Mouse (Mus musculus): Measurements from ENCODE around the gene Zfp955b. TPM values are rescaled to one million over a fixed set of nuclear protein-coding genes. Genes with fewer than 3 reads are reported as not detected.

Gene Zfp955b
- polyA plus RNA-seq, 2 experiments: 1.4 to 1.5 TPM

DNA sequence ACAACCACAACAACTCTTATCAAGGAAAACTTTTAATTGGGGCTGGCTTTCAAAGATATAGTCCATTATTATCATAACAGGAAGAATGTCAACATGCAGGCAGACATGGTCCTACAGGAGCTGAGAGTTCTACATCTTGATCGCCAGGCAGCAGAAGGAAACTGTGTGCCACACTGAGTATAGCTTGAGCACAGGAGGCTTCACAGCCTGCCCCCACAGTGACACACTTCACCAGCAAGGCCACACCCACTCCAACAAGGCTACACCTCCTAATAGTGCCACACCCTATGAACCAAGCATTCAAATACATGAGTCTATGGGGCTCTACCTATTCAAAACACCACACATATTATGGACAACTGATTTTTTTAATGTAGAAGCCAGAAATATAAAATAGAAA lies 63.6 kb downstream of the Zfp955b start:
- no peaks in the 10 kb centered on the region for H3K36me3 ChIP-seq (replicated peaks; ENCODE audit: control insufficient read depth, insufficient read depth, low read depth)
- no peak for DNase-seq (ENCODE audit: low read depth in 3 of 3, low spot score in 3 of 3)
- H3K9ac ChIP-seq (replicated peaks): no peak overlapping the region
- H3K27me3 ChIP-seq (ENCODE audit: control insufficient read depth, insufficient read depth, low read length): no peaks in the 10 kb centered on the region
- H3K4me3 ChIP-seq (ENCODE audit: insufficient read depth in 1 of 2, low read depth in 2 of 2, low read length in 2 of 2): no peak overlapping the region
- H3K4me1 ChIP-seq (replicated peaks; ENCODE audit: control insufficient read depth in 2 of 2, insufficient read depth in 2 of 2, low read length in 1 of 2): peaks cover 2 to 4% of the 10 kb centered on the region in 2 experiments; a peak in 3 of 4 replicates
- no peak for ATAC-seq (ENCODE audit: insufficient read depth)
- TF ChIP-seq CTCF (IDR thresholded peaks at IDR 0.05; ENCODE audit: low read depth) (no peak), EP300 (IDR thresholded peaks at IDR 0.05; ENCODE audit: low read depth) (no peak)
- H3K9me3 ChIP-seq (ENCODE audit: control insufficient read depth, low read length): no peaks in the 10 kb centered on the region; the same call in 1 of the 2 replicates
- 55% methylated on average over 1 of the region's 1 CpGs for WGBS (ENCODE audit: insufficient replicate concordance)
- H3K4me2 ChIP-seq (ENCODE audit: low read depth): no peak overlapping the region
- no peak overlapping the region for H3K27ac ChIP-seq

Other genes with a start within 250 kb of the Zfp955b start
- not detected in 2 replicates for gene 4921501E09Rik, start 221.5 kb upstream of the Zfp955b start, polyA plus RNA-seq (2012; rRNA removed)
- gene 4921501E09Rik, start 221.5 kb upstream of the Zfp955b start, polyA plus RNA-seq (2014; fragmentation: Nextera tagmentation; extraction: Ambion mirVana): not detected in 2 replicates
- gene Zfp563, start 200.2 kb upstream of the Zfp955b start, polyA plus RNA-seq (2012; rRNA removed): 0.56 and 0.61 TPM in 2 replicates
- 1.1 and 1.2 TPM in 2 replicates for gene Zfp563, start 200.2 kb upstream of the Zfp955b start, polyA plus RNA-seq (2014; fragmentation: Nextera tagmentation; extraction: Ambion mirVana)
- gene Morc2b, start 149.9 kb upstream of the Zfp955b start, polyA plus RNA-seq (2012; rRNA removed): not detected in 2 replicates
- gene Morc2b, start 149.9 kb upstream of the Zfp955b start, polyA plus RNA-seq (2014; fragmentation: Nextera tagmentation; extraction: Ambion mirVana): not detected in 2 replicates
- gene Olfr55, start 121.1 kb upstream of the Zfp955b start, polyA plus RNA-seq (2012; rRNA removed): not detected in 2 replicates
- not detected in 2 replicates for gene Olfr55, start 121.1 kb upstream of the Zfp955b start, polyA plus RNA-seq (2014; fragmentation: Nextera tagmentation; extraction: Ambion mirVana)
- gene Olfr239, start 98.2 kb upstream of the Zfp955b start, polyA plus RNA-seq (2012; rRNA removed): not detected in 2 replicates
- not detected in 2 replicates for gene Olfr239, start 98.2 kb upstream of the Zfp955b start, polyA plus RNA-seq (2014; fragmentation: Nextera tagmentation; extraction: Ambion mirVana)
- gene Olfr1564, start 67.9 kb upstream of the Zfp955b start, polyA plus RNA-seq (2012; rRNA removed): 0.01 and 0.03 TPM in 2 replicates
- gene Olfr1564, start 67.9 kb upstream of the Zfp955b start, polyA plus RNA-seq (2014; fragmentation: Nextera tagmentation; extraction: Ambion mirVana): not detected in 2 replicates
- gene Zfp955a, start 34.4 kb upstream of the Zfp955b start, polyA plus RNA-seq (2012; rRNA removed): 0.97 and 1.8 TPM in 2 replicates
- gene Zfp955a, start 34.4 kb upstream of the Zfp955b start, polyA plus RNA-seq (2014; fragmentation: Nextera tagmentation; extraction: Ambion mirVana): 4.4 TPM in 2 replicates
- not detected in 2 replicates for gene Olfr63, start 24.9 kb upstream of the Zfp955b start, polyA plus RNA-seq (2012; rRNA removed)
- not detected in 2 replicates for gene Olfr63, start 24.9 kb upstream of the Zfp955b start, polyA plus RNA-seq (2014; fragmentation: Nextera tagmentation; extraction: Ambion mirVana)
- gene Zfp81, start 69.3 kb downstream of the Zfp955b start, polyA plus RNA-seq (2012; rRNA removed): 1.3 and 1.8 TPM in 2 replicates
- 3.1 and 4.4 TPM in 2 replicates for gene Zfp81, start 69.3 kb downstream of the Zfp955b start, polyA plus RNA-seq (2014; fragmentation: Nextera tagmentation; extraction: Ambion mirVana)
- gene Zfp101, start 105.1 kb downstream of the Zfp955b start, polyA plus RNA-seq (2012; rRNA removed): 5.8 and 9.8 TPM in 2 replicates
- 6.2 and 6.6 TPM in 2 replicates for gene Zfp101, start 105.1 kb downstream of the Zfp955b start, polyA plus RNA-seq (2014; fragmentation: Nextera tagmentation; extraction: Ambion mirVana)
- gene Actl9, start 143.4 kb downstream of the Zfp955b start, polyA plus RNA-seq (2012; rRNA removed): 0.02 and 0.04 TPM in 2 replicates
- gene Actl9, start 143.4 kb downstream of the Zfp955b start, polyA plus RNA-seq (2014; fragmentation: Nextera tagmentation; extraction: Ambion mirVana): not detected in 2 replicates
- 7.3 and 8.6 TPM in 2 replicates for gene Adamts10, start 234.7 kb downstream of the Zfp955b start, polyA plus RNA-seq (2012; rRNA removed)
- gene Adamts10, start 234.7 kb downstream of the Zfp955b start, polyA plus RNA-seq (2014; fragmentation: Nextera tagmentation; extraction: Ambion mirVana): 3.6 and 4.3 TPM in 2 replicates